Mouse (Mus musculus): ENCODE results near the gene Cacna1c. TPM values are rescaled to one million over a fixed set of nuclear protein-coding genes. Genes with fewer than 3 reads are reported as not detected.

Gene Cacna1c
- polyA plus RNA-seq, 1 experiment from 2014 or later, result 44.0 TPM

DNA sequence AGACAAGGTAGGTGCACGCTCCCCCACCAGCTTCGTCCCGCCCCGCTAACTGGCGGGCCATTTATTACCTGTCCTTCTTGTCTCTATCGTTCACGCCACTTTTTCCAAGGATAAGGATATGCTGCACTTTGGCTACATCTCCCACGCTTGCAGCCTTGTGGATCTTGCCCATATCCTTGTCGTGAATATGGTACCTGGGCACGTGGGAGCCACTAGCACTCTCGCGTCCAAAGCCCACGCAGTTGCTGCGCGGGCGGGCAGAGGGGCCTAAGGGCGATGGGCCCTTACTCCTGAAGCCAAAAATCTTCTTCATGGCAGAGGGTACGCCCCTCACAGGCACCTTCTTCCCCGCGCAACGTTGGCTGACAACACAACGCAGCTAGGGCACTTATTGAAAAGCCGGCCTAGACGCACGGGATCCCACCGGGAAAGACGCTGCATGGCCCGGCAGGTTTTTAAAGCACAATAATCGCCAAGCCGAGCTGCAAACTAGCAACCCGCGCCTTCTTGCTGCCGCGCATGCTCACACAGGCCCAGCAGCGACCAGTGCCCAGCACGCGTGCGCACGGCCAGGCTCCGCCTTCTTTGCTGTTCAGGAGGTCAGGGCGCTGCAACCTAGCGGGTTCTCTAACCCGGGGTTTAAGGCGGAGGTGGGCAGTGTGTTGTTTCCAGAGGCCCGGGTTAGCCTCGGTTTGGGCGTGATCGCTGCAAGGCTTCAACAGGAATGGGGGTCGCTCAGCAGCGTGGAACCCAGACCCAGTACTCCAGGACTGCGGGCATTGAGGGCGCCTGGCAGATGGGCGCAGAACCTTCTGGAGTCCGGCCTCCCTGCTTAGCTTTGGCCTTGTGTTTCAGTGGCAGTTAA, 634.2 kb downstream of the Cacna1c start, which contains the start of gene Ankrd26:
Ankrd26 (minus strand) TSS at position 482 of the 865 bp plus-strand sequence.
- ATAC-seq (replicated peaks; ENCODE audit: insufficient number of reproducible peaks, low FRiP score, low TSS enrichment), result peak; percentile 97
- Histone ChIP-seq H3K27me3 (ENCODE audit: control insufficient read depth, insufficient read depth, low read length) (no peaks in the 10 kb centered on the region), H3K9ac (ENCODE audit: low read depth, low read length) (peak within 1 kb of the TSS; percentile 87), H3K9me3 (replicated peaks; ENCODE audit: control insufficient read depth, low read length) (no peaks in the 10 kb centered on the region), H3K4me3 (ENCODE audit: low read depth, low read length) (peak within 1 kb of the TSS; percentile 78), H3K4me2 (peak within 1 kb of the TSS; percentile 95), H3K36me3 (ENCODE audit: control insufficient read depth, insufficient read depth, low read length) (peaks cover 7% of the 10 kb centered on the region; the same call in 1 of the 2 replicates), H3K4me1 (ENCODE audit: control insufficient read depth, insufficient read depth, low read length) (peaks cover 8% of the 10 kb centered on the region; the same call in 1 of the 2 replicates), H3K27ac (ENCODE audit: low read depth, low read length) (peak within 1 kb of the TSS; percentile 63)
- WGBS (ENCODE audit: insufficient replicate concordance), result 6% methylated on average over 54 of the region's 54 CpGs

DNA sequence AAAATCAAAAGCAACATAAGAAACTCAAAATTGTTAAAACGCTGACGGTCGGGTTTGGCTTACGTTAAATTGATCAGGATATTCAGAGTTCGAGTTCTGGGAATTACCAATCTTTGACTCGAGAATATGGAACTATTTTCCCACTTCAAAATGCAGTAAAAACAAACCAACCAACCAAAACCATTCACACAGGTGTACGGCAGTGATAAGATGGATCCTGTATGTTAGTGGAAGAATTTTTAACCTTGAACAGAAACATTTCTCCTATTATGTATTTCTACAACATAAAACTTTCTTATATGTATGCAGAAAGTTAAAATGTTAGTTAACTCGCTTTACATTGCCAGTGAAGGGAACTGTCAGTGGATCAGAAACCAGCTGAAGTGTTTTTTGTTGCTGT, 635.0 kb downstream of the Cacna1c start:
- no peaks in the 10 kb centered on the region for H3K9me3 ChIP-seq (replicated peaks; ENCODE audit: control insufficient read depth, low read length)
- H3K4me2 ChIP-seq, result peak overlapping the region; percentile 95
- no peak for ATAC-seq (replicated peaks; ENCODE audit: insufficient number of reproducible peaks, low FRiP score, low TSS enrichment)
- no peaks in the 10 kb centered on the region for H3K27me3 ChIP-seq (ENCODE audit: control insufficient read depth, insufficient read depth, low read length)
- peak overlapping the region; percentile 87 for H3K9ac ChIP-seq (ENCODE audit: low read depth, low read length)
- peaks cover 7% of the 10 kb centered on the region; the same call in 1 of the 2 replicates for H3K36me3 ChIP-seq (ENCODE audit: control insufficient read depth, insufficient read depth, low read length)
- peaks cover 8% of the 10 kb centered on the region; the same call in 1 of the 2 replicates for H3K4me1 ChIP-seq (ENCODE audit: control insufficient read depth, insufficient read depth, low read length)
- no peak overlapping the region for H3K27ac ChIP-seq (ENCODE audit: low read depth, low read length)
- H3K4me3 ChIP-seq (ENCODE audit: low read depth, low read length), result peak overlapping the region; percentile 78
- WGBS (ENCODE audit: insufficient replicate concordance), result 83% methylated on average over 8 of the region's 8 CpGs

DNA sequence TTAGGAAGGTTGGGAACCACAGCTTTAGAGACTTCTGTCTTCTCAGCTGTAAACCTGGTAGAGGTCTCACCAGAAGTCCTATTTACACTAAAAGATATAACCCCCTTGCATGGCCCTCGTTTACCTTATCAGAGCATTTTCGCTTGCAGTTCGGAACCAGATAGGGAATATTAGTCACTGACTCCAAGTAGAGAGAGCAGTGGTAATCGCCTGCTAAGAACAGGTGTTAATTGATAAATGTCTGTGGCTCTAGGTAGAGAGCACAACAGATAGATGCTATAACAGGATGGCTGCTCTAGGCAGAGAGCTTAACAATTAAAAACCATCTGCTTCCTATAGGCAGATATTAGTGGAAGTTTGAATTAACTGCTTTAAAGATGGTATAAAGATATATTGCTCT, 657.6 kb downstream of the Cacna1c start:
- peaks cover 7% of the 10 kb centered on the region for H3K36me3 ChIP-seq (ENCODE audit: control insufficient read depth, insufficient read depth, low read length)
- no peak for ATAC-seq (replicated peaks; ENCODE audit: insufficient number of reproducible peaks, low FRiP score, low TSS enrichment)
- no peaks in the 10 kb centered on the region for H3K27me3 ChIP-seq (ENCODE audit: control insufficient read depth, insufficient read depth, low read length)
- no peak overlapping the region for H3K9ac ChIP-seq (ENCODE audit: low read depth, low read length)
- 67% methylated on average over 4 of the region's 4 CpGs for WGBS (ENCODE audit: insufficient replicate concordance)
- no peak overlapping the region for H3K27ac ChIP-seq (ENCODE audit: low read depth, low read length)
- no peaks in the 10 kb centered on the region for H3K4me1 ChIP-seq (ENCODE audit: control insufficient read depth, insufficient read depth, low read length)
- no peak overlapping the region for H3K4me2 ChIP-seq
- no peak overlapping the region for H3K4me3 ChIP-seq (ENCODE audit: low read depth, low read length)
- no peaks in the 10 kb centered on the region for H3K9me3 ChIP-seq (replicated peaks; ENCODE audit: control insufficient read depth, low read length)

Other genes starting within 250 kb of the Cacna1c start
- 6.6 and 6.9 TPM in 2 replicates for gene Dcp1b, start 21.2 kb downstream of the Cacna1c start, polyA plus RNA-seq (2014; fragmentation: Nextera tagmentation; extraction: Ambion mirVana)
- not detected in 2 replicates for gene Cacna2d4, start 40.1 kb upstream of the Cacna1c start, polyA plus RNA-seq (2014; fragmentation: Nextera tagmentation; extraction: Ambion mirVana)
- gene Lrtm2, start 134.3 kb upstream of the Cacna1c start, polyA plus RNA-seq (2014; fragmentation: Nextera tagmentation; extraction: Ambion mirVana), result 0.20 TPM in 1 of 2 replicates, not detected in the other
- gene Adipor2, start 221.3 kb upstream of the Cacna1c start, polyA plus RNA-seq (2014; fragmentation: Nextera tagmentation; extraction: Ambion mirVana), result 11.5 and 22.6 TPM in 2 replicates

Measured in heart, embryonic 11.5 days (tissue).